Mouse (Mus musculus) CH12.LX (cell line): Measurements from ENCODE around the gene Atp2a3. TPM values are rescaled to one million over a fixed set of nuclear protein-coding genes. Genes with fewer than 3 reads are reported as not detected.
A peak's percentile ranks its signal among the peaks of the same experiment; 100 is the strongest.

ENCODE experiments used
- CHD1 ChIP-seq: IDR thresholded peaks from 2 replicates; pipeline ENCODE4 v1.6.1; 2012; ENCODE audit warnings: low read depth, low read length, improper control_type of control experiment, inconsistent platforms
- MAFK ChIP-seq: IDR thresholded peaks from 2 replicates; pipeline ENCODE4 v1.6.1; 2011; ENCODE audit warnings: low read length, improper control_type of control experiment; ENCODE audit not compliant: insufficient replicate concordance
- NRF1 ChIP-seq: IDR thresholded peaks from 2 replicates; pipeline ENCODE4 v1.6.1; 2014; ENCODE audit warnings: low read depth, mild to moderate bottlenecking, inconsistent platforms, low read length, improper control_type of control experiment, moderate library complexity
- RAD21 ChIP-seq: IDR thresholded peaks from 2 replicates; pipeline ENCODE4 v1.6.1; 2011; ENCODE audit warnings: low read depth, mild to moderate bottlenecking, low read length, improper control_type of control experiment, moderate library complexity
- SMC3 ChIP-seq: IDR thresholded peaks from 2 replicates; pipeline ENCODE4 v1.6.1; 2011; ENCODE audit warnings: low read depth, low read length, improper control_type of control experiment
- TBP ChIP-seq: conservative IDR thresholded peaks from 2 replicates; pipeline ENCODE4 v1.6.1; 2011; ENCODE audit warnings: low read depth, low read length, improper control_type of control experiment
- ZMIZ1 ChIP-seq: IDR thresholded peaks from 2 replicates; pipeline ENCODE4 v1.6.1; 2012; ENCODE audit warnings: low read depth, mild to moderate bottlenecking, inconsistent platforms, low read length, improper control_type of control experiment
- polyA plus RNA-seq: library from polyadenylated mRNA; unstranded; fragments of >175 nt; gene quantifications from 2 replicates; pipeline ENCODE4 v1.2.1, GENCODE M21; 2012; ENCODE audit warnings: low read depth; ENCODE audit not compliant: insufficient read length
- total RNA-seq, 2 experiments: library from RNA; depleted of rRNA; stranded (reverse); fragments of 300-350 nt in 1 of 2; fragments of >200 nt in 1 of 2; gene quantifications; 2 replicates each; pipeline ENCODE4 v1.2.3; 2012 to 2014

The Atp2a3 gene
- total and polyA plus RNA-seq, 3 experiments = 61.4 to 279 (median 218) TPM

DNA sequence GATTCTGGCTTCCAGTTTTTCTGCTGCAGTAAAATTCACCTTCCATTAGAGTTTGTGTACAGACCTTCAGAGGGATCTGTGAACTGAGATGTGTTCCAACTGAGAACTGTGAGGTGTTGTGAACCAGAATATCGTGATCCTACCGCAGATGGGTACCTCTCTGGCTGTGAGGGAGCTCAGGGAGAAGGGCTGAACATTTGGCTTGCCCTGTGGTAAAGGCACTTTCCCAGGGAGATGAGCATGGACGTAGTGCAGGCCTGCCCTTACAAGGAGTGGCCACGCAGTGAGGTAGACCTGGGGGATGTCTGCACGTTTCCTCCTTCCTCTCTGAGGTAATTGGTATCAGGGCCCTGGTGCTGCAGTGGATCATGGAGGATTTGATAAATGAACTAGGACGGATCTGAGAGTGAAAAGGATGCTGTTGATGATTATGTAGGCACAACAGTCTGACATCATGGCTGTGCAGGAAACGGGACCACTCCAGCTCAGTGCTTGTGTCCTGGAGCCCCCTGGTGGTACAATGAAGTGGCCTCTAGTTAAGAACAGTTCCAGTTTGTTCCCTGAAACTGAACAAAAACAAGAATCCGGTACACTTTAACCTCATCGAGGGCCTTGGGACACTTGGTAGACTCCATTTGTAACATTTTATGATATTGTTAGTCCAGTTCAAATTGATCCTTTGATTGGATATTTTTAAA is 78.3 kb downstream of the Atp2a3 start (continued):
- TF ChIP-seq CHD1 (no peak), ZMIZ1 (no peak), MAFK (no peak), RAD21 (peak; percentile 99), TBP (no peak), NRF1 (no peak), SMC3 (peak; percentile 100)

Other genes with a start within 250 kb of the Atp2a3 start
- 3.9 and 4.6 TPM in 2 replicates for gene Cyb5d2, start 165.0 kb upstream of the Atp2a3 start, total RNA-seq (2012; rRNA removed)
- gene Cyb5d2, start 165.0 kb upstream of the Atp2a3 start, total RNA-seq (2014; rRNA removed) = 3.2 and 3.9 TPM in 2 replicates
- 2.4 and 2.8 TPM in 2 replicates for gene Cyb5d2, start 165.0 kb upstream of the Atp2a3 start, polyA plus RNA-seq
- gene Zzef1, start 164.9 kb upstream of the Atp2a3 start, total RNA-seq (2012; rRNA removed) = 16.8 and 17.4 TPM in 2 replicates
- gene Zzef1, start 164.9 kb upstream of the Atp2a3 start, total RNA-seq (2014; rRNA removed) = 9.4 and 10.5 TPM in 2 replicates
- 17.1 and 20.8 TPM in 2 replicates for gene Zzef1, start 164.9 kb upstream of the Atp2a3 start, polyA plus RNA-seq
- 12.3 and 21.5 TPM in 2 replicates for gene P2rx1, start 37.9 kb downstream of the Atp2a3 start, total RNA-seq (2012; rRNA removed)
- 15.9 and 18.9 TPM in 2 replicates for gene P2rx1, start 37.9 kb downstream of the Atp2a3 start, total RNA-seq (2014; rRNA removed)
- gene P2rx1, start 37.9 kb downstream of the Atp2a3 start, polyA plus RNA-seq = 22.8 and 23.3 TPM in 2 replicates
- 8.2 and 9.1 TPM in 2 replicates for gene Camkk1, start 57.8 kb downstream of the Atp2a3 start, total RNA-seq (2012; rRNA removed)
- 5.1 and 6.8 TPM in 2 replicates for gene Camkk1, start 57.8 kb downstream of the Atp2a3 start, total RNA-seq (2014; rRNA removed)
- 5.0 and 5.4 TPM in 2 replicates for gene Camkk1, start 57.8 kb downstream of the Atp2a3 start, polyA plus RNA-seq
- 12.1 and 13.0 TPM in 2 replicates for gene Ncbp3, start 86.6 kb downstream of the Atp2a3 start, total RNA-seq (2012; rRNA removed)
- 11.9 and 12.1 TPM in 2 replicates for gene Ncbp3, start 86.6 kb downstream of the Atp2a3 start, total RNA-seq (2014; rRNA removed)
- gene Ncbp3, start 86.6 kb downstream of the Atp2a3 start, polyA plus RNA-seq = 13.9 and 15.0 TPM in 2 replicates
- gene Itgae, start 129.4 kb downstream of the Atp2a3 start, total RNA-seq (2012; rRNA removed) = 0.21 TPM in 2 replicates
- 0.17 and 0.27 TPM in 2 replicates for gene Itgae, start 129.4 kb downstream of the Atp2a3 start, total RNA-seq (2014; rRNA removed)
- gene Itgae, start 129.4 kb downstream of the Atp2a3 start, polyA plus RNA-seq = 0.26 and 0.37 TPM in 2 replicates
- gene Haspin, start 177.1 kb downstream of the Atp2a3 start, total RNA-seq (2012; rRNA removed) = 15.7 and 21.7 TPM in 2 replicates
- gene Haspin, start 177.1 kb downstream of the Atp2a3 start, total RNA-seq (2014; rRNA removed) = 18.2 and 18.6 TPM in 2 replicates
- gene Haspin, start 177.1 kb downstream of the Atp2a3 start, polyA plus RNA-seq = 24.1 and 27.0 TPM in 2 replicates
- gene P2rx5, start 199.3 kb downstream of the Atp2a3 start, total RNA-seq (2012; rRNA removed) = 0.21 and 0.25 TPM in 2 replicates
- 0.09 and 0.40 TPM in 2 replicates for gene P2rx5, start 199.3 kb downstream of the Atp2a3 start, total RNA-seq (2014; rRNA removed)
- 0.80 and 0.83 TPM in 2 replicates for gene P2rx5, start 199.3 kb downstream of the Atp2a3 start, polyA plus RNA-seq
- 123 and 124 TPM in 2 replicates for gene Emc6, start 215.9 kb downstream of the Atp2a3 start, total RNA-seq (2012; rRNA removed)
- gene Emc6, start 215.9 kb downstream of the Atp2a3 start, total RNA-seq (2014; rRNA removed) = 252 and 292 TPM in 2 replicates
- gene Emc6, start 215.9 kb downstream of the Atp2a3 start, polyA plus RNA-seq = 138 and 176 TPM in 2 replicates
- gene Tax1bp3, start 215.9 kb downstream of the Atp2a3 start, total RNA-seq (2012; rRNA removed) = 2.8 and 3.3 TPM in 2 replicates
- gene Tax1bp3, start 215.9 kb downstream of the Atp2a3 start, total RNA-seq (2014; rRNA removed) = 2.5 and 2.6 TPM in 2 replicates
- gene Tax1bp3, start 215.9 kb downstream of the Atp2a3 start, polyA plus RNA-seq = 3.3 and 3.5 TPM in 2 replicates
- 4.8 and 5.2 TPM in 2 replicates for gene Ctns, start 237.9 kb downstream of the Atp2a3 start, total RNA-seq (2012; rRNA removed)
- 5.8 and 5.9 TPM in 2 replicates for gene Ctns, start 237.9 kb downstream of the Atp2a3 start, total RNA-seq (2014; rRNA removed)
- 4.5 and 5.2 TPM in 2 replicates for gene Ctns, start 237.9 kb downstream of the Atp2a3 start, polyA plus RNA-seq
- gene Shpk, start 238.3 kb downstream of the Atp2a3 start, total RNA-seq (2012; rRNA removed) = 1.5 and 1.8 TPM in 2 replicates
- 1.3 and 1.4 TPM in 2 replicates for gene Shpk, start 238.3 kb downstream of the Atp2a3 start, total RNA-seq (2014; rRNA removed)
- 0.76 and 0.83 TPM in 2 replicates for gene Shpk, start 238.3 kb downstream of the Atp2a3 start, polyA plus RNA-seq